Mouse (Mus musculus): ENCODE data around the gene Ctsk. TPM values are rescaled to one million over a fixed set of nuclear protein-coding genes. Genes with fewer than 3 reads are reported as not detected.
"Not testable (repeated sequence)": the region's sequence is repeated elsewhere in the genome, so short reads cannot be mapped to it uniquely, and the experiment has no call there.

The Ctsk gene
- total RNA-seq, 2 experiments from 2014 or later = 7.1 to 7.2 TPM

DNA sequence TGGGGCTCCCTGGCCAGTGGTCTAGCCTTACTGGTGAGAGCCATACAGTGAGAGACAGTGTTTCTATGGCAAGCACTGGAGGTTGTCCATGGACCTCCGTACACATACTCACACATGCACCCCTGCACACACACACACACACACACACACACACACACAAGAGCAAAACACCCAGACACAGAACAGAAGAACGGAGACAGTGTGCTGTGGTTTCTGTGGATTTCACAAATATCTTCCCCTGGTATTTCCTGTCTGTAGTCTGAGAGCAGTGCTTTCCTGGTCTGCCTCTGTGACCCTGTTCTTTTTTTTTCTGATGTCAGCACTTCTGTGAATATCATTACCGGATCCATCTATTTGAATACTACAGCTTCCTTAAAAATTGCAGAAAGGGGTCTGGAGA, 24.6 kb downstream of the Ctsk start:
- intact Hi-C loops (cut with DNase I) = no loop called here
- DNase-seq = no peak

DNA sequence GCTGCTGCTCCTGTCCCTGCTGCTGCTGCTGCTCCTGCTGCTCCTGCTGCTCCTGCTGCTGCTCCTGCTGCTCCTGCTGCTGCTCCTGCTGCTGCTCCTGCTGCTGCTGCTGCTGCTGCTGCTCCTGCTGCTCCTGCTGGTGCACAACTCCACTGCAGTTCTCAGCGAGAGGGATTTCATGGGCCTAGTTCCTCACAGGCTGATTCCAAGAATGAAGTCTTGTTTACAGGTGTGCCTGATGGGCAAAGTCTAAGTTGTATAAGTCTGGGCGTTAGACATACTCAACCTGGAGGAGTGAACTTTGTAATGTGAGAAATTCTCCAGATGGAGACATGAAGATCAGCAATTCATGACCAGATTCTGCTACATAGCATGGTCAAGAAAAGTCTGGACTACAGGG, 25.6 kb downstream of the Ctsk start:
- DNase-seq = no peak
- intact Hi-C loops (cut with DNase I) = no loop called here

- intact Hi-C loops (cut with DNase I) = no loop called here
- DNase-seq = no peak
Observed at GRCm38 (mm10) chr3:95526111-95526510, 27.1 kb downstream of the Ctsk start.

- intact Hi-C loops (cut with DNase I) = no loop called here
- no peak for DNase-seq
Observed at GRCm38 (mm10) chr3:95526622-95527211, 27.7 kb downstream of the Ctsk start, which contains the start of gene Ctss. Ctss (plus strand) TSS chr3:95526786.

GRCm38 (mm10) chr3:95529814-95530213, 30.8 kb downstream of the Ctsk start:
- DNase-seq = no peak
- intact Hi-C loops (cut with DNase I) = no loop called here

DNA sequence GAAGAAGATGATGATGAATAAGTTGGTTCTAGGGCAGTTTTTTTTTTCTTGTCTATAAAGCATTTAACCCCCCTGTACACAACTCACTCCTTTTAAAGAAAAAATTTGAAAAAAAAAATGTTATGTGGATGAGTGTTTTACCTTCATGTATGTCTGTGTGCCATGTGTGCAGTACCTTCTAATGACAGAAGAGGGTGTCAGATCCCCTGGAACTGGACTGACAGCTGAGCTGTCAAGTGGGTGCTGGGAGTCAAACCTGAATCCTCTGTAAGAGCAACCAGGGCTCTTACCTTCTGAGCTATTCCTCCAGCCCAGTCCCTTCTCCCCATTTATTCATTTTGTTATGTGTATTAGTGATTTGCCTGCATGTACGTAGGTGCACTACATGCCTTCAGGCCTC, 32.0 kb downstream of the Ctsk start:
- intact Hi-C loops (cut with DNase I) = no loop called here
- DNase-seq = no peak

GRCm38 (mm10) chr3:95533364-95533763, 34.3 kb downstream of the Ctsk start:
- intact Hi-C loops (cut with DNase I) = no loop called here
- DNase-seq = no peak

GRCm38 (mm10) chr3:95534927-95535326, 35.9 kb downstream of the Ctsk start:
- intact Hi-C loops (cut with DNase I) = no loop called here
- no peak for DNase-seq

- no peak for DNase-seq
- intact Hi-C loops (cut with DNase I) = no loop called here
Observed at GRCm38 (mm10) chr3:95538936-95539335, 39.9 kb downstream of the Ctsk start.

DNA sequence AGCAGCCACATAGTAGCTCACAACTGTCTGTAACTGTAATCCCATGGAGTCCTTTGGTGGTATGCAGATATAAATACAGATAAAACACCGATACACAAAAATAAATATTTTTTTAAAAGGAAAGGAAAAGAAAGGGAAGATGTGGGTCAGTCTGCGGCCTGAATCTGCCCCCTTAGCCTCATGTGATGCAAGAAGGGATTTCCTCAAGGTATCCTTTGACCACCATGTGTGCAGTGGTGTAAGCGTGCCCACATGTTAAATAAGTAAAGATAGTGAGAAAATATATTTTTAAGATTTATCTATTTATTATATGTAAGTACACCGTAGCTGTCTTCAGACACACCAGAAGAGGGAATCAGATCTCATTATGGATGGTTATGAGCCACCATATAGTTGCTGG, 40.8 kb downstream of the Ctsk start:
- DNase-seq = no peak
- intact Hi-C loops (cut with DNase I) = no loop called here

GRCm38 (mm10) chr3:95541186-95541585, 42.1 kb downstream of the Ctsk start:
- DNase-seq; intact Hi-C loops (cut with DNase I): not testable (repeated sequence)

DNA sequence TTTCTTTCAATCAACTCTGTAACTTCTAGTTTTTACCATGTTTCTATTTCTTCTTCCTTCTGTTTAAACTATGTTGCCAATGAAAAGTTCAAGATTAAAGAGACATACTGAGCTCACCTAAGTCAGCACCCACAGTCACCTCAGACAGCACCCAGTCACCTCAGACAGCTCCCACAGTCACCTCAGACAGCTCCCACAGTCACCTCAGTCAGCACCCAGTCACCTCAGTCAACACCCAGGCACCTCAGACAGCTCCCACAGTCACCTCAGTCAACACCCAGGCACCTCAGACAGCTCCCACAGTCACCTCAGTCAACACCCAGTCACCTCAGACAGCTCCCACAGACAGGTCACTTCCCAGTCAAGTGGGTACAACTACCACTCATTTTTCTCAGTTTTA, 43.1 kb downstream of the Ctsk start:
- intact Hi-C loops (cut with DNase I) = no loop called here
- no peak for DNase-seq

- no peak for DNase-seq
- intact Hi-C loops (cut with DNase I) = no loop called here
Observed at GRCm38 (mm10) chr3:95542981-95543380, 43.9 kb downstream of the Ctsk start.

DNA sequence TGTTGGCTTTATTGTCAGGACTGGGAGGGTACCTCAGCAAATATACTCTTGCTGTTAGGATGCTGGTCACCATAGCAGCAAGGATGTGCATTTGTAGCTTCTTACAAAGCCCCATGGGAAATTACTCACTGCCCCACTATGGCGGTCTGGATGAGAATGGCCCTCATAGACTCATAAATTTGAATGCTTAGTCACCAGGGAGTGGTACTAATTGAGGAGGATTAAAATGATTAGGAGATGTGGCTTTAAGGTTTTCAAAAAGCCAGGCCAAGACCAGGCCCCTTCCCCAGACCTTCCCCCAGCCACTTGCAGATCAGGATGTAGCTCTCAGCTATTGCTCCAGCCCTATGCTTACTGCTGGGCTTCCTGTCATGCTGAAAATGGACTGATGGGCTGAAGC, 51.1 kb downstream of the Ctsk start:
- no peak for DNase-seq
- intact Hi-C loops (cut with DNase I) = no loop called here

GRCm38 (mm10) chr3:95553986-95554385, 54.9 kb downstream of the Ctsk start:
- intact Hi-C loops (cut with DNase I) = no loop called here
- DNase-seq = no peak

Other genes with a start within 250 kb of the Ctsk start
- gene Bnipl, start 248.1 kb upstream of the Ctsk start, total RNA-seq (2021) = under 1 TPM; 0.36 to 0.74 TPM
- gene Mindy1, start 217.9 kb upstream of the Ctsk start, total RNA-seq (2021) = 10 to 100 TPM; 29.7 to 32.6 TPM
- 10 to 100 TPM; 63.9 to 69.3 TPM for gene Prune1, start 217.2 kb upstream of the Ctsk start, total RNA-seq (2021)
- gene Anxa9, start 192.1 kb upstream of the Ctsk start, total RNA-seq (2021) = 1 to 10 TPM; 1.0 to 1.2 TPM
- gene Cers2, start 184.5 kb upstream of the Ctsk start, total RNA-seq (2021) = 10 to 100 TPM; 53.4 to 54.4 TPM
- gene Setdb1, start 142.1 kb upstream of the Ctsk start, total RNA-seq (2021) = 10 to 100 TPM; 60.0 to 64.4 TPM
- gene 4930558C23Rik, start 96.4 kb upstream of the Ctsk start, total RNA-seq (2021) = not detected
- 10 to 100 TPM; 40.4 to 46.1 TPM for gene Arnt, start 64.9 kb upstream of the Ctsk start, total RNA-seq (2021)
- 1 to 10 TPM; 8.3 to 8.6 TPM for gene Ctss, start 27.5 kb downstream of the Ctsk start, total RNA-seq (2021)
- gene Hormad1, start 60.4 kb downstream of the Ctsk start, total RNA-seq (2021) = not detected
- gene Golph3l, start 89.7 kb downstream of the Ctsk start, total RNA-seq (2021) = 10 to 100 TPM; 18.2 to 19.3 TPM
- 100 to 1,000 TPM; 135 to 145 TPM for gene Ensa, start 125.7 kb downstream of the Ctsk start, total RNA-seq (2021)
- 10 to 100 TPM; 76.4 to 80.1 TPM for gene Mcl1, start 159.5 kb downstream of the Ctsk start, total RNA-seq (2021)
- 1 to 10 TPM; 1.4 to 1.9 TPM for gene Adamtsl4, start 188.7 kb downstream of the Ctsk start, total RNA-seq (2021)
- gene Ecm1, start 240.3 kb downstream of the Ctsk start, total RNA-seq (2021) = 10 to 100 TPM; 10.9 to 11.3 TPM